Mouse (Mus musculus): ENCODE measurements around the gene Enah. TPM values are rescaled to one million over a fixed set of nuclear protein-coding genes. Genes with fewer than 3 reads are reported as not detected.

Enah gene
- polyA plus RNA-seq, 1 experiment from 2014 or later = 12.3 TPM

- Histone ChIP-seq H3K27ac (no peak overlapping the region), H3K4me3 (replicated peaks) (no peak overlapping the region), H3K9ac (0 out of 2 replicates have a peak overlapping the region, but pooled peaks have one; percentile 5), H3K27me3 (replicated peaks) (no peaks in the 10 kb centered on the region), H3K4me2 (replicated peaks) (peak overlapping the region; percentile 26; the same call in 1 of the 2 replicates), H3K4me1 (replicated peaks) (0 out of 2 replicates have a peak, but pooled peaks cover 3% of the 10 kb centered on the region), H3K9me3 (no peaks in the 10 kb centered on the region), H3K36me3 (no peaks in the 10 kb centered on the region)
- WGBS = 5% methylated on average over 11 of the region's 11 CpGs
- peak; percentile 82 for ATAC-seq
These were observed 131.0 kb downstream of the Enah start for GRCm38 (mm10) chr1:181888801-181889200.

GRCm38 (mm10) chr1:181881532-181881931 is 138.3 kb downstream of the Enah start:
- ATAC-seq = peak; percentile 67
- Histone ChIP-seq H3K9me3 (no peaks in the 10 kb centered on the region), H3K27me3 (replicated peaks) (no peaks in the 10 kb centered on the region), H3K4me2 (replicated peaks) (0 out of 2 replicates have a peak overlapping the region, but pooled peaks have one; percentile 1), H3K36me3 (no peaks in the 10 kb centered on the region), H3K4me1 (replicated peaks) (no peaks in the 10 kb centered on the region), H3K27ac (no peak overlapping the region), H3K4me3 (replicated peaks) (no peak overlapping the region), H3K9ac (no peak overlapping the region)
- 24% methylated on average over 8 of the region's 8 CpGs for WGBS

- WGBS = 49% methylated on average over 15 of the region's 15 CpGs
- no peak overlapping the region for H3K27ac ChIP-seq
These were observed 139.0 kb downstream of the Enah start for GRCm38 (mm10) chr1:181880752-181881325.

GRCm38 (mm10) chr1:181878436-181878835 is 141.4 kb downstream of the Enah start:
- no peak for ATAC-seq
- Histone ChIP-seq H3K9me3 (no peaks in the 10 kb centered on the region), H3K4me2 (replicated peaks) (no peak overlapping the region), H3K36me3 (no peaks in the 10 kb centered on the region), H3K9ac (no peak overlapping the region), H3K4me3 (replicated peaks) (no peak overlapping the region), H3K4me1 (replicated peaks) (no peaks in the 10 kb centered on the region), H3K27ac (no peak overlapping the region), H3K27me3 (replicated peaks) (no peaks in the 10 kb centered on the region)
- WGBS = 74% methylated on average over 5 of the region's 5 CpGs

More at GRCm38 (mm10) chr1:181880752-181881325, 139.0 kb downstream of the Enah start:
- H3K9ac ChIP-seq = no peak overlapping the region
- no peaks in the 10 kb centered on the region for H3K27me3 ChIP-seq (replicated peaks)
- no peaks in the 10 kb centered on the region for H3K4me1 ChIP-seq (replicated peaks)
- H3K4me3 ChIP-seq (replicated peaks) = no peak overlapping the region
- no peaks in the 10 kb centered on the region for H3K36me3 ChIP-seq
- no peaks in the 10 kb centered on the region for H3K9me3 ChIP-seq
- H3K4me2 ChIP-seq (replicated peaks) = no peak overlapping the region
- ATAC-seq = no peak

GRCm38 (mm10) chr1:181877088-181877487 is 142.7 kb downstream of the Enah start:
- no peak overlapping the region for H3K4me3 ChIP-seq (replicated peaks)
- ATAC-seq = no peak
- no peaks in the 10 kb centered on the region for H3K9me3 ChIP-seq
- H3K9ac ChIP-seq = no peak overlapping the region
- WGBS = 46% methylated on average over 5 of the region's 5 CpGs
- no peaks in the 10 kb centered on the region for H3K4me1 ChIP-seq (replicated peaks)
- no peaks in the 10 kb centered on the region for H3K36me3 ChIP-seq
- H3K27me3 ChIP-seq (replicated peaks) = no peaks in the 10 kb centered on the region
- H3K4me2 ChIP-seq (replicated peaks) = no peak overlapping the region
- no peak overlapping the region for H3K27ac ChIP-seq

- H3K27ac ChIP-seq = no peak overlapping the region
- no peaks in the 10 kb centered on the region for H3K27me3 ChIP-seq (replicated peaks)
- H3K4me1 ChIP-seq (replicated peaks) = no peaks in the 10 kb centered on the region
- H3K36me3 ChIP-seq = no peaks in the 10 kb centered on the region
- no peak overlapping the region for H3K9ac ChIP-seq
- whole genome bisulfite sequencing = 58% methylated on average over 3 of the region's 3 CpGs
- no peak overlapping the region for H3K4me3 ChIP-seq (replicated peaks)
- ATAC-seq = no peak
- H3K9me3 ChIP-seq = no peaks in the 10 kb centered on the region
- H3K4me2 ChIP-seq (replicated peaks) = no peak overlapping the region
These were observed 143.1 kb downstream of the Enah start for GRCm38 (mm10) chr1:181876656-181877055.

- Histone ChIP-seq H3K9me3 (no peaks in the 10 kb centered on the region), H3K4me2 (replicated peaks) (no peak overlapping the region), H3K27me3 (replicated peaks) (no peaks in the 10 kb centered on the region), H3K9ac (no peak overlapping the region), H3K27ac (no peak overlapping the region), H3K4me1 (replicated peaks) (no peaks in the 10 kb centered on the region), H3K36me3 (no peaks in the 10 kb centered on the region), H3K4me3 (replicated peaks) (no peak overlapping the region)
- 70% methylated on average over 9 of the region's 9 CpGs for WGBS
- ATAC-seq = no peak
These were observed 146.5 kb downstream of the Enah start for GRCm38 (mm10) chr1:181873086-181873920.

- no peaks in the 10 kb centered on the region for H3K4me1 ChIP-seq (replicated peaks)
- H3K9me3 ChIP-seq = no peaks in the 10 kb centered on the region
- H3K27me3 ChIP-seq (replicated peaks) = no peaks in the 10 kb centered on the region
- ATAC-seq = no peak
- H3K4me2 ChIP-seq (replicated peaks) = no peak overlapping the region
- no peak overlapping the region for H3K4me3 ChIP-seq (replicated peaks)
- H3K36me3 ChIP-seq = no peaks in the 10 kb centered on the region
- H3K9ac ChIP-seq = no peak overlapping the region
- WGBS = 71% methylated on average over 3 of the region's 3 CpGs
- no peak overlapping the region for H3K27ac ChIP-seq
These were observed 147.2 kb downstream of the Enah start for GRCm38 (mm10) chr1:181872639-181873038.

- Histone ChIP-seq H3K4me1 (replicated peaks) (peaks cover 9% of the 10 kb centered on the region), H3K9me3 (no peaks in the 10 kb centered on the region), H3K4me2 (replicated peaks) (no peak overlapping the region), H3K9ac (no peak overlapping the region), H3K27me3 (replicated peaks) (no peaks in the 10 kb centered on the region), H3K36me3 (no peaks in the 10 kb centered on the region), H3K27ac (no peak overlapping the region), H3K4me3 (replicated peaks) (no peak overlapping the region)
- WGBS = 82% methylated on average over 6 of the region's 6 CpGs
- no peak for ATAC-seq
These were observed 153.1 kb downstream of the Enah start for GRCm38 (mm10) chr1:181866429-181867280.

GRCm38 (mm10) chr1:181865863-181866216 is 153.9 kb downstream of the Enah start:
- Histone ChIP-seq H3K36me3 (no peaks in the 10 kb centered on the region), H3K4me3 (replicated peaks) (no peak overlapping the region), H3K4me1 (replicated peaks) (peaks cover 10% of the 10 kb centered on the region), H3K4me2 (replicated peaks) (no peak overlapping the region), H3K27ac (peak overlapping the region; percentile 85; the same call in 1 of the 2 replicates), H3K9me3 (no peaks in the 10 kb centered on the region), H3K27me3 (replicated peaks) (no peaks in the 10 kb centered on the region), H3K9ac (no peak overlapping the region)
- peak; percentile 16 for ATAC-seq
- 69% methylated on average over 5 of the region's 5 CpGs for WGBS

- H3K4me3 ChIP-seq (replicated peaks) = no peak overlapping the region
- H3K36me3 ChIP-seq = no peaks in the 10 kb centered on the region
- H3K27ac ChIP-seq = peak overlapping the region; percentile 85
- H3K4me2 ChIP-seq (replicated peaks) = peak overlapping the region; percentile 31; the same call in 1 of the 2 replicates
- peak overlapping the region; percentile 6; the same call in 1 of the 2 replicates for H3K9ac ChIP-seq
- peak; percentile 83 for ATAC-seq
- no peaks in the 10 kb centered on the region for H3K9me3 ChIP-seq
- peaks cover 12% of the 10 kb centered on the region for H3K4me1 ChIP-seq (replicated peaks)
- WGBS = 58% methylated on average over 11 of the region's 11 CpGs
- no peaks in the 10 kb centered on the region for H3K27me3 ChIP-seq (replicated peaks)
These were observed 154.6 kb downstream of the Enah start for GRCm38 (mm10) chr1:181864971-181865862.
